Mouse (Mus musculus): Measurements from ENCODE around the gene Mrpl10. TPM values are rescaled to one million over a fixed set of nuclear protein-coding genes. Genes with fewer than 3 reads are reported as not detected.

The Mrpl10 gene
- polyA plus RNA-seq, 1 experiment: 77.5 TPM

DNA sequence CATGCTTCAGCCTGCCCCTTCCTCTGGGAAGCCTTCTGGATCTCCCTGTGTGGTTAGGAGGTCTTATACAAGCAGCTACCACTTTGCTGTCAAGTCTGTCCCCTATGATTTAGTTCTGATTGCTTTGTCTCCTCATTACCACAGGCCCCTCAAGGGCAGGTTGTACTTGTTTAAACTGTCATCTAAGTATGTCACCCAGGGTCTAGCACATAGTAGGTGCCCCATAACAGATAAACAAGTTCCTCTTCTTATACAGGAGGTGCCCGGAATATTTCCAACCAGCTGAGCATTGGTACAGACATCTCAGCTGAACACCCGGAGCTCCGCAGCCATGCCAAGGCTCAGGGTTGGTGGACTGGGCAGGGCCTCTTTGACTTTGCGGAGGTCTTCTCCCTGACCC is 8.9 kb upstream of the Mrpl10 start:
- Histone ChIP-seq H3K4me3 (ENCODE audit: insufficient read depth, poor library complexity, severe bottlenecking) (no peak overlapping the region), H3ac (ENCODE audit: control insufficient read depth, insufficient read length, low read depth) (no peak overlapping the region), H3K79me3 (ENCODE audit: low read depth) (no peaks in the 10 kb centered on the region), H3K36me3 (ENCODE audit: control insufficient read depth, insufficient read depth) (peaks cover 5% of the 10 kb centered on the region), H3K27me3 (ENCODE audit: control insufficient read depth, insufficient read depth, insufficient read length) (no peaks in the 10 kb centered on the region), H3K79me2 (ENCODE audit: control insufficient read depth, insufficient read depth) (peaks cover 11% of the 10 kb centered on the region)
- no peak for TF ChIP-seq CTCF (IDR thresholded peaks at IDR 0.05; ENCODE audit: control insufficient read depth, insufficient read depth, insufficient read length)
- TF ChIP-seq MAX (IDR thresholded peaks at IDR 0.05): no peak
- TF ChIP-seq CEBPB (IDR thresholded peaks at IDR 0.05; ENCODE audit: low read depth): no peak
- TF ChIP-seq USF1 (IDR thresholded peaks at IDR 0.05; ENCODE audit: low read depth): no peak
- no peak for TF ChIP-seq MYOD1 (IDR thresholded peaks at IDR 0.05; ENCODE audit: control insufficient read depth, insufficient read length, low read depth)
- TF ChIP-seq MYOG (IDR thresholded peaks at IDR 0.05; ENCODE audit: control insufficient read depth, extremely low read depth, insufficient read length): no peak

DNA sequence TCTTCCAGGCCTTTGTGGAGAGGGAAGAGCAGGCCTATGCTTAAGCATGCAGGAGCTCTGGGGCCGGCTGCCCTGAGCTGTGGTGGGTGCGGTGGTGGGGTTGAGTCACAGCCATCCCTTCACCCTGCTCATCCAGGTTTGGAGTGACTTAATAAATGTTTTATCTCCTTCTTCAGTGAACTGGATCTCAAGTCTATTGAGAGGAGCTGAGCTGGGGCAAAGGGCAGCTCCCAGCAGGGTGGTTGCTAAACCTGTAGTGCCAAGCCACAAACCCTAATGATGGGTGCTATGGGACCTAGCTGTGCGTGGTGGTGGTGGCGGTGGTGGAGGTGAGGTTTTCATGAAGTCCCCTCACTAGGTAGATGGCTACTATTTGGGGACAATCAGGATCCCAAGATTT is 7.6 kb upstream of the Mrpl10 start:
- H3K79me2 ChIP-seq (ENCODE audit: control insufficient read depth, insufficient read depth): peaks cover 11% of the 10 kb centered on the region
- no peak overlapping the region for H3ac ChIP-seq (ENCODE audit: control insufficient read depth, insufficient read length, low read depth)
- H3K4me3 ChIP-seq (ENCODE audit: insufficient read depth, poor library complexity, severe bottlenecking): no peak overlapping the region
- H3K27me3 ChIP-seq (ENCODE audit: control insufficient read depth, insufficient read depth, insufficient read length): no peaks in the 10 kb centered on the region
- no peaks in the 10 kb centered on the region for H3K79me3 ChIP-seq (ENCODE audit: low read depth)
- peaks cover 5% of the 10 kb centered on the region for H3K36me3 ChIP-seq (ENCODE audit: control insufficient read depth, insufficient read depth)
- TF ChIP-seq FOSL1 (IDR thresholded peaks at IDR 0.05; ENCODE audit: insufficient read depth, low read length, poor library complexity, severe bottlenecking) (no peak), MYOD1 (IDR thresholded peaks at IDR 0.05; ENCODE audit: control insufficient read depth, insufficient read length, low read depth) (no peak), CTCF (IDR thresholded peaks at IDR 0.05; ENCODE audit: control insufficient read depth, insufficient read depth, insufficient read length) (no peak)

DNA sequence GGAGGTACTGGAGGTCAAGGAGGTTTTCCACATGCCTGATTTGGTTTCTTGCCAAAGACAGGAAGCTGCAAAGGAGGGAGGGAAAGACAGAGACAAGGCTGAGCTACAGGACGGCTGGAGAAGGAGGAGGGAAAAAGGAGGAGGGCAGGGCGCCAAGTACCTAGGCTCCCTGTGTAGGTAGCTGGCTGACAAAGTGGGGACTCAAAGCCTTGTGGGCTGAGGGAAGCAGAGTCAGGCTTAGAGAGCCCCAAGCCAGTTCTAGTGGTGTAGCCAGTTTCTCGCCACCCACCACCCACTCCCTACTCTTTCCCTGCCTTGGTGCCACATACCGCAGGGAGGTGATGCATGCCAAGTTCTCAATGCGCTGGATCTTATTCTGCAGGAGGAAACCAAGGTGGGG is 5.2 kb upstream of the Mrpl10 start:
- no peaks in the 10 kb centered on the region for H3K79me2 ChIP-seq (ENCODE audit: control insufficient read depth, insufficient read depth)
- no peaks in the 10 kb centered on the region for H3K79me3 ChIP-seq (ENCODE audit: low read depth)
- TF ChIP-seq FOSL1 (IDR thresholded peaks at IDR 0.05; ENCODE audit: insufficient read depth, low read length, poor library complexity, severe bottlenecking) (no peak), CEBPB (IDR thresholded peaks at IDR 0.05; ENCODE audit: low read depth) (no peak), MAX (IDR thresholded peaks at IDR 0.05) (no peak), CTCF (IDR thresholded peaks at IDR 0.05; ENCODE audit: control insufficient read depth, insufficient read depth, insufficient read length) (no peak), USF1 (IDR thresholded peaks at IDR 0.05; ENCODE audit: low read depth) (no peak), MYOG (IDR thresholded peaks at IDR 0.05; ENCODE audit: control insufficient read depth, extremely low read depth, insufficient read length) (no peak)
- peaks cover 5% of the 10 kb centered on the region for H3K36me3 ChIP-seq (ENCODE audit: control insufficient read depth, insufficient read depth)
- no peak overlapping the region for H3K4me3 ChIP-seq (ENCODE audit: insufficient read depth, poor library complexity, severe bottlenecking)
- H3K27me3 ChIP-seq (ENCODE audit: control insufficient read depth, insufficient read depth, insufficient read length): no peaks in the 10 kb centered on the region
- H3ac ChIP-seq (ENCODE audit: control insufficient read depth, insufficient read length, low read depth): no peak overlapping the region

DNA sequence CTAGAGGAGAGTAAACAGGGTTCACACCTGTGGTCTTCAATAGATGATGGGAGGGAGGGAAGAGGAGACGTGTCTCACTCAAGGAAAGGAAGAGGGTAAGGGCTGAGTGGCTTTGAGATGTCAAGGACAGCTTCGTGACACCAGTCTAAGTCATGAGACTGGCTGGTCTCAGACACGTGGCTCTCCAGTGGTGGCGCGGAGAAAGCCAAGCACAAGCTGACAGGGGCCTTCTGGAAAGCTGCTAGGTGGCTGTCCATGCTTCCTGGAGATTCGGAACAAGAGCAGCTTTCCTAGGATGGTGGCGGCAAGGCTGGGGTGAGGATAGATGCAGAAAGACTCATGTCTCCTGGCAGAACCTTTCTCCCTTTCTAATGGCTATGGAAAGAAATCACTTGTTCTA is 2.5 kb upstream of the Mrpl10 start:
- peaks cover under 1% of the 10 kb centered on the region for H3K36me3 ChIP-seq (ENCODE audit: control insufficient read depth, insufficient read depth)
- peaks cover 26% of the 10 kb centered on the region for H3K79me2 ChIP-seq (ENCODE audit: control insufficient read depth, insufficient read depth)
- H3ac ChIP-seq (ENCODE audit: control insufficient read depth, insufficient read length, low read depth): no peak overlapping the region
- H3K27me3 ChIP-seq (ENCODE audit: control insufficient read depth, insufficient read depth, insufficient read length): no peaks in the 10 kb centered on the region
- H3K4me3 ChIP-seq (ENCODE audit: insufficient read depth, poor library complexity, severe bottlenecking): no peak overlapping the region
- peaks cover 19% of the 10 kb centered on the region for H3K79me3 ChIP-seq (ENCODE audit: low read depth)
- TF ChIP-seq CTCF (IDR thresholded peaks at IDR 0.05; ENCODE audit: control insufficient read depth, insufficient read depth, insufficient read length) (no peak), MYOD1 (IDR thresholded peaks at IDR 0.05; ENCODE audit: control insufficient read depth, insufficient read length, low read depth) (no peak), USF1 (IDR thresholded peaks at IDR 0.05; ENCODE audit: low read depth) (no peak), MAX (IDR thresholded peaks at IDR 0.05) (no peak), FOSL1 (IDR thresholded peaks at IDR 0.05; ENCODE audit: insufficient read depth, low read length, poor library complexity, severe bottlenecking) (no peak), MYOG (IDR thresholded peaks at IDR 0.05; ENCODE audit: control insufficient read depth, extremely low read depth, insufficient read length) (no peak), CEBPB (IDR thresholded peaks at IDR 0.05; ENCODE audit: low read depth) (no peak)

DNA sequence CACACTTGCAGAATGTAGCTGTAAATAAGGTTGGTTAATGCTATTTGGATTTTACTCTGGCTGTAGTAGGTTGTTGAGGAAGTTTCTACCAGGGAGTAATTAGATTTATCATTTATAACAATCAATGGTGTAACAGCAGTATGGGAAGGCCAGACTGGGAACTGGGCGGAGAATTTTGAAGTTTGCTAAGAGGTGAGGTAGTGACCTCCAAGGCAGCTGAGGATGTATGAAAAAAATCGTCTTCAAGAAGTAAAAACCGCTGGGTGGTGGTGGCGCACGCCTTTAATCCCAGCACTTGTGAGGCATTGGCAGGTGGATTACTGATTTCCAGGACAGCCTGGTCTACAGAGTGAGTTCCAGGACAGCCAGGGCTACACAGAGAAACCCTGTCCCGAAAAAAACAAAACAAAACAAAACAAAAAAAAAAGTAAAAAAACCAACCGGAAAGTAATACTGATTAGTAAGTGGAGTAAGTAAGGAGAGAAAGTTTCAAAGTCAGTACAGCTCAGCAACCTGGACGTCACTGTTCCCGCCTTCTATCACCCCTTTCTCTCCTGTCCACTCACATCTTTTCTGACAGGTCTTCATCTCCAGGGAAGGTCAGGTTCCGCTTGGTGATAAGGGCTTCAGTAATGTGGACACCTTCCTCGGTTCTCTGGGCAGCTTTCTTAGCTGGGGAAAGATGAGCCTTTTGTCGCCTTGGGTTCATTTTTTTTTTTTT is 899 bp upstream of the Mrpl10 start:
- H3K79me3 ChIP-seq (ENCODE audit: low read depth): peaks cover 28% of the 10 kb centered on the region
- H3K36me3 ChIP-seq (ENCODE audit: control insufficient read depth, insufficient read depth): peaks cover 13% of the 10 kb centered on the region
- peak overlapping the region; percentile 90 for H3K4me3 ChIP-seq (ENCODE audit: insufficient read depth, poor library complexity, severe bottlenecking)

DNA sequence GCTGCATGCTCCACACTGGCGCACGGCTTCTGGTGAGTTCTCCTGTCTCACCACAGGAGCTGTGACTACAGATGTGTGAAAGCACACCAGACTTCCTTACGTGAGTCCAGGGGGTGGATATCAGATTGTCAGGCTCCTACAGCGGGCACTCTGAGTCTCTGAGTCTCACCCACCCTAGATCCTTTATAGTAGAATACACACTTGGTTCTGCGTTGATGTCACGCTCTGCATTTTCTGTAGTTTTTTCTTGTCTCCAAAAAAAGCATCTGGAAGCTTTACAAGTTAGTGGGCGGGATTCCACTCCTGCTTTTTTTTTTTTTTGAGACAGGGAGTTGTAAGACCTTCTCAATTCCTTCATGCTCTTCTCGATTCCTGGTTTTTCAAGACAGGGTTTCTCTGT is 3.5 kb downstream of the Mrpl10 start:
- no peaks in the 10 kb centered on the region for H3K27me3 ChIP-seq (ENCODE audit: control insufficient read depth, insufficient read depth, insufficient read length)
- peaks cover 33% of the 10 kb centered on the region for H3K36me3 ChIP-seq (ENCODE audit: control insufficient read depth, insufficient read depth)

More for the DNA sequence above, 899 bp upstream of the Mrpl10 start:
- TF ChIP-seq CTCF (IDR thresholded peaks at IDR 0.05; ENCODE audit: control insufficient read depth, insufficient read depth, insufficient read length) (no peak), FOSL1 (IDR thresholded peaks at IDR 0.05; ENCODE audit: insufficient read depth, low read length, poor library complexity, severe bottlenecking) (no peak), CEBPB (IDR thresholded peaks at IDR 0.05; ENCODE audit: low read depth) (no peak), USF1 (IDR thresholded peaks at IDR 0.05; ENCODE audit: low read depth) (no peak), MYOD1 (IDR thresholded peaks at IDR 0.05; ENCODE audit: control insufficient read depth, insufficient read length, low read depth) (no peak), MAX (IDR thresholded peaks at IDR 0.05) (no peak), MYOG (IDR thresholded peaks at IDR 0.05; ENCODE audit: control insufficient read depth, extremely low read depth, insufficient read length) (no peak)
- Histone ChIP-seq H3K27me3 (ENCODE audit: control insufficient read depth, insufficient read depth, insufficient read length) (no peaks in the 10 kb centered on the region), H3ac (ENCODE audit: control insufficient read depth, insufficient read length, low read depth) (no peak overlapping the region), H3K79me2 (ENCODE audit: control insufficient read depth, insufficient read depth) (peaks cover 38% of the 10 kb centered on the region)

More for the DNA sequence above, 3.5 kb downstream of the Mrpl10 start:
- peaks cover 31% of the 10 kb centered on the region for H3K79me3 ChIP-seq (ENCODE audit: low read depth)
- no peak overlapping the region for H3K4me3 ChIP-seq (ENCODE audit: insufficient read depth, poor library complexity, severe bottlenecking)
- peaks cover 38% of the 10 kb centered on the region for H3K79me2 ChIP-seq (ENCODE audit: control insufficient read depth, insufficient read depth)
- TF ChIP-seq FOSL1 (IDR thresholded peaks at IDR 0.05; ENCODE audit: insufficient read depth, low read length, poor library complexity, severe bottlenecking): no peak
- TF ChIP-seq MYOG (IDR thresholded peaks at IDR 0.05; ENCODE audit: control insufficient read depth, extremely low read depth, insufficient read length): no peak
- TF ChIP-seq USF1 (IDR thresholded peaks at IDR 0.05; ENCODE audit: low read depth): no peak
- no peak for TF ChIP-seq CEBPB (IDR thresholded peaks at IDR 0.05; ENCODE audit: low read depth)
- no peak for TF ChIP-seq CTCF (IDR thresholded peaks at IDR 0.05; ENCODE audit: control insufficient read depth, insufficient read depth, insufficient read length)
- no peak for TF ChIP-seq MYOD1 (IDR thresholded peaks at IDR 0.05; ENCODE audit: control insufficient read depth, insufficient read length, low read depth)
- TF ChIP-seq MAX (IDR thresholded peaks at IDR 0.05): no peak
- H3ac ChIP-seq (ENCODE audit: control insufficient read depth, insufficient read length, low read depth): no peak overlapping the region
